Mouse (Mus musculus) cerebellum, postnatal 4 days (tissue): ENCODE measurements around the gene Palm2.

Source experiments
- DNase-seq, 2 experiments: peaks; one replicate each; pipeline ENCODE4 v3.0.0; 2022; ENCODE audit warnings: low spot score in 2 of 2, mixed read lengths in 1 of 2

Gene Palm2

GRCm38 (mm10) chr4:57755085-57755484, 321.0 kb downstream of the Palm2 start:
- DNase-seq, result no peak

DNA sequence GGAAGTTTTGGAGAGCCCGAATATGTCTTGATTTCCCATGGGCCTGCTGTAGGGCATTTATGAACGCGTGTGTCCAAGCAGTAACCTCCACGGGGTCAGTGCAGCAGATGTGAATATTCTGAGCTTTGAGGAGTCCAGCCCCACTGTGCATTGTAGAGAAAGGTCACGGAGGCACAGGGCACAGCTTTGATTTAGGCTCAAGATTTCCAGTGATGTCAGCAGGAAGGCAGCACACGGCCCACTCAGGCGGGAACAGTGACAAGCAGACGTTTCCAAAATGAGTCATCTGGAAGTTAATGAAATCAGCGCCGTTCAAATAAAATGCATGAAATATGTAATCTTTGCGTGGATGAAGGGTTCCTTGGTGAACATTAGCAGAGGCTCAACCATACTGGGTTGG, 323.9 kb downstream of the Palm2 start:
- no peak for DNase-seq
